Mouse (Mus musculus): ENCODE measurements around the gene Erich3.

DNA sequence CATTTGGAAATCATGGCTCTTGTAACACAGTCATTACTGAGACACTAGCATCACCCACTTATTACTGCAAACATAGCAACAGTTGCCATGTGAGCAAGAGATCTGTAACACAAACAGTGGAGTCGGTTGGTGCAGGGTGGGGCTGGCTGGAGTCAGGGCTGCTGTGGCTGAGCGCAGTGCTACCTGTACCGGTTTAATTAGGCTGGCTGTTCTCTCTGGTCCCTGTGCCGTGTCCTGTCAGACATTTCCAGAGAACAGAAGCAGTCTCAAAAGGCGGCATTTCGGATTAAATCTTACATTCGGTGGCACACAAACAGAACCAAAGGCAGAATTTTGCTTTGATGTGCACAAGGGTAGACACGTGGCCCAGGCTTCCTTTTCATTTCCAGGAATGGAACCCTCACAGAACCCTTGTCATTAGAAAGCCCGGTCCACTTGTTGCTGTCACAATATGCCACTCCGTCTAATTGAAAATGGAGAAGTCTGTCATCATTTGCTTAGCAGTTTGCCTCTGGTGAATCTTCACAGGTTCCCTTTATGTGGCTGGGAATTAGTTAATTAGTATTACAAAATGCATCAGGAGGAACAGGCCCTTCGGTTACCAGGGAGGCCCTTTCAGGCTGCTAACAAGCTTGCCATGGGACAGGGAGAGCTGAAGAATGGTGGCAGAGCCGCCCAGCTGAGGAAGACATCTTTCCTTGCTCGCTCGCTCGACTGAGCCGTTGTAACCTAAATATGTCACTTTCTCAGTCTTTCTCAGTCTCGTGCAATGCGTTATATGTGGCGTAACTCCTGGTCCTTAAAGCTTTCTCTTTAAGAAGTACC lies 153.4 kb downstream of the Erich3 start:
- TF ChIP-seq EP300 (IDR thresholded peaks at IDR 0.05; ENCODE audit: low read depth) (no peak), CTCF (IDR thresholded peaks at IDR 0.05; ENCODE audit: low read depth) (no peak)

Data from liver, postnatal 0 days (tissue).